Mouse (Mus musculus): ENCODE results near the gene Tmem234. TPM values are rescaled to one million over a fixed set of nuclear protein-coding genes. Genes with fewer than 3 reads are reported as not detected.
"Not testable (repeated sequence)": the region's sequence is repeated elsewhere in the genome, so short reads cannot be mapped to it uniquely, and the experiment has no call there.

The Tmem234 gene
- 194 and 200 TPM in 2 replicates for polyA plus RNA-seq (2015; fragmentation: Nextera tagmentation; extraction: Ambion mirVana)

GRCm38 (mm10) chr4:129600233-129601158, at the start of gene Tmem234, which contains the start of gene Eif3i:
Gene Tmem234, plus strand, starts transcription at chr4:129600668.
Gene Eif3i, minus strand, starts transcription at chr4:129600648.
- no peaks in the 10 kb centered on the region for H3K9me3 ChIP-seq
- peak within 1 kb of the TSS; percentile 93 for H3K9ac ChIP-seq
- peaks cover 28% of the 10 kb centered on the region for H3K4me1 ChIP-seq
- H3K27me3 ChIP-seq (replicated peaks): no peaks in the 10 kb centered on the region
- WGBS: under 1% methylated on average over 72 of the region's 74 CpGs
- H3K4me3 ChIP-seq (replicated peaks): peak within 1 kb of the TSS; percentile 97
- peak within 1 kb of the TSS; percentile 79 for H3K4me2 ChIP-seq
- H3K27ac ChIP-seq: peak within 1 kb of the TSS; percentile 76
- peaks cover 24% of the 10 kb centered on the region; the same call in 1 of the 2 replicates for H3K36me3 ChIP-seq
- ATAC-seq (ENCODE audit: insufficient read depth, low FRiP score, low read depth): peak; percentile 87

- ATAC-seq (ENCODE audit: insufficient read depth, low FRiP score, low read depth); H3K9me3 ChIP-seq; H3K9ac ChIP-seq; H3K4me3 ChIP-seq (replicated peaks); H3K36me3 ChIP-seq; H3K4me2 ChIP-seq; H3K27me3 ChIP-seq (replicated peaks); H3K27ac ChIP-seq: not testable (repeated sequence)
- peaks cover 12% of the 10 kb centered on the region for H3K4me1 ChIP-seq
- 94% methylated on average over 6 of the region's 6 CpGs for WGBS
Measured at GRCm38 (mm10) chr4:129554512-129554911, 46.0 kb upstream of the Tmem234 start.

GRCm38 (mm10) chr4:129555421-129555861, 45.0 kb upstream of the Tmem234 start:
- H3K36me3 ChIP-seq: no peaks in the 10 kb centered on the region
- peaks cover 12% of the 10 kb centered on the region for H3K4me1 ChIP-seq
- H3K27ac ChIP-seq: no peak overlapping the region
- WGBS: 6% methylated on average over 16 of the region's 16 CpGs
- peak overlapping the region; percentile 48 for H3K4me3 ChIP-seq (replicated peaks)
- peak overlapping the region; percentile 76 for H3K4me2 ChIP-seq
- peak; percentile 6; the same call in 1 of the 2 replicates for ATAC-seq (ENCODE audit: insufficient read depth, low FRiP score, low read depth)
- H3K27me3 ChIP-seq (replicated peaks): no peaks in the 10 kb centered on the region
- H3K9me3 ChIP-seq: no peaks in the 10 kb centered on the region
- H3K9ac ChIP-seq: peak overlapping the region; percentile 21; the same call in 1 of the 2 replicates

GRCm38 (mm10) chr4:129555862-129556531, 44.5 kb upstream of the Tmem234 start:
- 1% methylated on average over 24 of the region's 24 CpGs for WGBS
- H3K4me2 ChIP-seq: peak overlapping the region; percentile 76
- H3K9me3 ChIP-seq: no peaks in the 10 kb centered on the region
- peak overlapping the region; percentile 37 for H3K27ac ChIP-seq
- peak; percentile 45 for ATAC-seq (ENCODE audit: insufficient read depth, low FRiP score, low read depth)
- no peaks in the 10 kb centered on the region for H3K36me3 ChIP-seq
- no peaks in the 10 kb centered on the region for H3K27me3 ChIP-seq (replicated peaks)
- peak overlapping the region; percentile 21; the same call in 1 of the 2 replicates for H3K9ac ChIP-seq
- H3K4me3 ChIP-seq (replicated peaks): peak overlapping the region; percentile 48
- H3K4me1 ChIP-seq: peaks cover 12% of the 10 kb centered on the region

- no peaks in the 10 kb centered on the region for H3K27me3 ChIP-seq (replicated peaks)
- 0 out of 2 replicates have a peak overlapping the region, but pooled peaks have one; percentile 23 for H3K9ac ChIP-seq
- peak overlapping the region; percentile 71 for H3K27ac ChIP-seq
- no peaks in the 10 kb centered on the region for H3K36me3 ChIP-seq
- peak overlapping the region; percentile 76 for H3K4me2 ChIP-seq
- 5% methylated on average over 33 of the region's 33 CpGs for WGBS
- H3K4me1 ChIP-seq: peaks cover 12% of the 10 kb centered on the region
- no peaks in the 10 kb centered on the region for H3K9me3 ChIP-seq
- peak; percentile 70 for ATAC-seq (ENCODE audit: insufficient read depth, low FRiP score, low read depth)
- peak overlapping the region; percentile 48 for H3K4me3 ChIP-seq (replicated peaks)
Measured at GRCm38 (mm10) chr4:129556532-129557223, 43.8 kb upstream of the Tmem234 start.

- Histone ChIP-seq H3K4me2 (peak overlapping the region; percentile 76), H3K9ac (no peak overlapping the region), H3K27me3 (replicated peaks) (no peaks in the 10 kb centered on the region), H3K4me1 (peaks cover 12% of the 10 kb centered on the region), H3K9me3 (no peaks in the 10 kb centered on the region), H3K4me3 (replicated peaks) (peak overlapping the region; percentile 48), H3K27ac (peak overlapping the region; percentile 71), H3K36me3 (no peaks in the 10 kb centered on the region)
- peak; percentile 59; the same call in 1 of the 2 replicates for ATAC-seq (ENCODE audit: insufficient read depth, low FRiP score, low read depth)
- 73% methylated on average over 9 of the region's 9 CpGs for WGBS
Measured at GRCm38 (mm10) chr4:129557256-129557808, 43.1 kb upstream of the Tmem234 start.

GRCm38 (mm10) chr4:129558321-129558955, 42.0 kb upstream of the Tmem234 start:
- H3K4me2 ChIP-seq: no peak overlapping the region
- H3K36me3 ChIP-seq: no peaks in the 10 kb centered on the region
- WGBS: 85% methylated on average over 12 of the region's 12 CpGs
- no peak overlapping the region for H3K9ac ChIP-seq
- H3K27me3 ChIP-seq (replicated peaks): no peaks in the 10 kb centered on the region
- no peak overlapping the region for H3K27ac ChIP-seq
- no peak overlapping the region for H3K4me3 ChIP-seq (replicated peaks)
- ATAC-seq (ENCODE audit: insufficient read depth, low FRiP score, low read depth): no peak
- H3K4me1 ChIP-seq: peaks cover 14% of the 10 kb centered on the region
- no peaks in the 10 kb centered on the region for H3K9me3 ChIP-seq

GRCm38 (mm10) chr4:129561184-129561583, 39.3 kb upstream of the Tmem234 start:
- 70% methylated on average over 5 of the region's 5 CpGs for WGBS
- no peak overlapping the region for H3K4me2 ChIP-seq
- no peak overlapping the region for H3K9ac ChIP-seq
- no peaks in the 10 kb centered on the region for H3K36me3 ChIP-seq
- H3K4me3 ChIP-seq (replicated peaks): no peak overlapping the region
- no peak overlapping the region for H3K27ac ChIP-seq
- no peaks in the 10 kb centered on the region for H3K27me3 ChIP-seq (replicated peaks)
- ATAC-seq (ENCODE audit: insufficient read depth, low FRiP score, low read depth): no peak
- peaks cover 13% of the 10 kb centered on the region; the same call in 1 of the 2 replicates for H3K4me1 ChIP-seq
- H3K9me3 ChIP-seq: no peaks in the 10 kb centered on the region

- Histone ChIP-seq H3K4me2 (no peak overlapping the region), H3K27ac (no peak overlapping the region), H3K9ac (no peak overlapping the region), H3K4me3 (replicated peaks) (no peak overlapping the region), H3K9me3 (no peaks in the 10 kb centered on the region), H3K36me3 (no peaks in the 10 kb centered on the region), H3K4me1 (peaks cover 7% of the 10 kb centered on the region; the same call in 1 of the 2 replicates), H3K27me3 (replicated peaks) (no peaks in the 10 kb centered on the region)
- WGBS: 23% methylated on average over 8 of the region's 8 CpGs
- 0 out of 2 replicates have a peak, but pooled peaks have one; percentile 35 for ATAC-seq (ENCODE audit: insufficient read depth, low FRiP score, low read depth)
Measured at GRCm38 (mm10) chr4:129563718-129564117, 36.8 kb upstream of the Tmem234 start.

GRCm38 (mm10) chr4:129565139-129565538, 35.3 kb upstream of the Tmem234 start:
- no peak overlapping the region for H3K9ac ChIP-seq
- H3K4me2 ChIP-seq: no peak overlapping the region
- H3K36me3 ChIP-seq: no peaks in the 10 kb centered on the region
- H3K27ac ChIP-seq: no peak overlapping the region
- H3K4me1 ChIP-seq: peaks cover 7% of the 10 kb centered on the region; the same call in 1 of the 2 replicates
- no peaks in the 10 kb centered on the region for H3K9me3 ChIP-seq
- WGBS: 74% methylated on average over 6 of the region's 6 CpGs
- no peak for ATAC-seq (ENCODE audit: insufficient read depth, low FRiP score, low read depth)
- no peak overlapping the region for H3K4me3 ChIP-seq (replicated peaks)
- H3K27me3 ChIP-seq (replicated peaks): no peaks in the 10 kb centered on the region

All from stomach, embryonic 15.5 days (tissue).